Mouse (Mus musculus): ENCODE measurements around the gene Atxn2.

DNA sequence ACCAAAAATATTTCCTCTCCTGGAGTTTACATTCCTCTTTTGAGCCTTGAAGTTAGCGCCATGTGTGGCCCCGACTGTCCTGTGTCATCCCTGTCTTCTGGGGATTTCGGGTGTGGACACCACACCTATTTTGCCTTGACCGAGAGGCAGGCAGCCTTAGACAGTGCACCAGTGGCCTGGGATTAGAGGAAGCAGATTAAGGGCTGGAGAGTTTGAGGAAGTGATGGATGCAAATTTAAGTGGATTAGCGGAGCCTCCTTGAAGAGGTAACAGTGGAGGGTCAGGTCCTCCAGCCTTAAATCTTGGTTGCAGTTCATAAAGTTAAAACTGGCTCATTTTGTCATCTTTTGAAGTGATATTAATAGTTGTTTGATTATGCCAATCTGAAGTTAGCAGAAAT lies 7.3 kb downstream of the Atxn2 start:
- TF ChIP-seq CTCF (IDR thresholded peaks at IDR 0.05; ENCODE audit: control insufficient read depth, insufficient read depth, low read length) (no peak), POLR2A (IDR thresholded peaks at IDR 0.05; ENCODE audit: borderline replicate concordance, control insufficient read depth, low read depth, low read length) (no peak)
